Mouse (Mus musculus) C2C12 (cell line): ENCODE measurements around the gene Ablim2.

Experiments
- CTCF ChIP-seq: IDR thresholded peaks from one replicate; pipeline ENCODE4 v1.5.1; 2011; ENCODE audit not compliant: control insufficient read depth, insufficient read depth, insufficient read length
- MAX ChIP-seq: IDR thresholded peaks from one replicate; pipeline ENCODE4 v1.6.1; 2011; ENCODE audit warnings: mild to moderate bottlenecking, control low read depth

GRCm38 (mm10) chr5:35794942-35795341 is 37.3 kb downstream of the Ablim2 start:
- TF ChIP-seq CTCF (no peak), MAX (no peak)
